Mouse (Mus musculus): ENCODE measurements around the gene Pdzd9. TPM values are rescaled to one million over a fixed set of nuclear protein-coding genes. Genes with fewer than 3 reads are reported as not detected.
A peak's percentile ranks its signal among the peaks of the same experiment; 100 is the strongest.

Gene Pdzd9
- polyA plus RNA-seq, 1 experiment from 2014 or later: 0.60 TPM

- H3K9ac ChIP-seq (ENCODE audit: low read length): peak overlapping the region; percentile 95
- H3K27me3 ChIP-seq (ENCODE audit: control insufficient read depth, insufficient read depth, low read length): no peaks in the 10 kb centered on the region
- peak overlapping the region; percentile 94 for H3K4me3 ChIP-seq (ENCODE audit: low read depth, low read length)
- DNase-seq (ENCODE audit: low spot score) (no peak), ATAC-seq (replicated peaks; ENCODE audit: low FRiP score) (no peak; the same call in 1 of the 2 replicates)
- H3K4me1 ChIP-seq (replicated peaks; ENCODE audit: control insufficient read depth, insufficient read depth, low read length): no peaks in the 10 kb centered on the region; the same call in 1 of the 2 replicates
- H3K27ac ChIP-seq (ENCODE audit: low read depth, low read length): peak overlapping the region; percentile 85; the same call in 1 of the 2 replicates
- no peaks in the 10 kb centered on the region for H3K36me3 ChIP-seq (ENCODE audit: control insufficient read depth, insufficient read depth, low read length)
- H3K9me3 ChIP-seq (ENCODE audit: control insufficient read depth, low read length): no peaks in the 10 kb centered on the region
- H3K4me2 ChIP-seq (ENCODE audit: low read depth, low read length, severe bottlenecking): peak overlapping the region; percentile 70
- WGBS: 11% methylated on average over 9 of the region's 9 CpGs
These were observed 35.8 kb downstream of the Pdzd9 start for GRCm38 (mm10) chr7:120634301-120634700.

GRCm38 (mm10) chr7:120632518-120632917 lies 37.6 kb downstream of the Pdzd9 start:
- Histone ChIP-seq H3K4me1 (replicated peaks; ENCODE audit: control insufficient read depth, insufficient read depth, low read length) (no peaks in the 10 kb centered on the region; the same call in 1 of the 2 replicates), H3K4me2 (ENCODE audit: low read depth, low read length, severe bottlenecking) (no peak overlapping the region), H3K27me3 (ENCODE audit: control insufficient read depth, insufficient read depth, low read length) (no peaks in the 10 kb centered on the region), H3K36me3 (ENCODE audit: control insufficient read depth, insufficient read depth, low read length) (no peaks in the 10 kb centered on the region), H3K4me3 (ENCODE audit: low read depth, low read length) (no peak overlapping the region), H3K27ac (ENCODE audit: low read depth, low read length) (no peak overlapping the region), H3K9me3 (ENCODE audit: control insufficient read depth, low read length) (no peaks in the 10 kb centered on the region), H3K9ac (ENCODE audit: low read length) (no peak overlapping the region)
- no peak for DNase-seq (ENCODE audit: low spot score)
- WGBS: 84% methylated on average over 1 of the region's 1 CpGs
- no peak for ATAC-seq (replicated peaks; ENCODE audit: low FRiP score)

DNA sequence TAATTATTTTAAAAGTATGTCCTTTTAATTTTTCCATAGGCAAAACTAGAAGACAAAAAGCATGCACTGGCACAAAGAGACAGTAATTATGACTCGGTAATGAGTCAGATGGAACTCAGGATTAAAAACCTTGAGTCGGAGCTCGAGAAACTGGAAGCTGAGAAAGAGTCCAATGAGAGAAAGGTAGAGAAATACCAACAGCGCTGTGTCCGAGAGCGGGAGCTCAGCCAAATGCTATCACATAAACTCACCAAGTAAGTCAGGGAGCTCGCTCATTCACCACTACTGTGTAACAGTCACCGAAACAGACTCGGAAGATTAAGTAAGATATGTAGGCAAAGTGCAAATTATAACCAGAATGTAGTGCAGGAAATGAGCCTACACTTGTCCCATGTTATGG lies 49.3 kb downstream of the Pdzd9 start:
- Histone ChIP-seq H3K4me2 (ENCODE audit: low read depth, low read length, severe bottlenecking) (no peak overlapping the region), H3K9ac (ENCODE audit: low read length) (no peak overlapping the region), H3K27me3 (ENCODE audit: control insufficient read depth, insufficient read depth, low read length) (no peaks in the 10 kb centered on the region), H3K36me3 (ENCODE audit: control insufficient read depth, insufficient read depth, low read length) (no peaks in the 10 kb centered on the region), H3K9me3 (ENCODE audit: control insufficient read depth, low read length) (no peaks in the 10 kb centered on the region), H3K27ac (ENCODE audit: low read depth, low read length) (no peak overlapping the region), H3K4me1 (replicated peaks; ENCODE audit: control insufficient read depth, insufficient read depth, low read length) (no peaks in the 10 kb centered on the region), H3K4me3 (ENCODE audit: low read depth, low read length) (no peak overlapping the region)
- no peak for DNase-seq (ENCODE audit: low spot score)
- ATAC-seq (replicated peaks; ENCODE audit: low FRiP score): no peak
- 92% methylated on average over 9 of the region's 9 CpGs for WGBS

DNA sequence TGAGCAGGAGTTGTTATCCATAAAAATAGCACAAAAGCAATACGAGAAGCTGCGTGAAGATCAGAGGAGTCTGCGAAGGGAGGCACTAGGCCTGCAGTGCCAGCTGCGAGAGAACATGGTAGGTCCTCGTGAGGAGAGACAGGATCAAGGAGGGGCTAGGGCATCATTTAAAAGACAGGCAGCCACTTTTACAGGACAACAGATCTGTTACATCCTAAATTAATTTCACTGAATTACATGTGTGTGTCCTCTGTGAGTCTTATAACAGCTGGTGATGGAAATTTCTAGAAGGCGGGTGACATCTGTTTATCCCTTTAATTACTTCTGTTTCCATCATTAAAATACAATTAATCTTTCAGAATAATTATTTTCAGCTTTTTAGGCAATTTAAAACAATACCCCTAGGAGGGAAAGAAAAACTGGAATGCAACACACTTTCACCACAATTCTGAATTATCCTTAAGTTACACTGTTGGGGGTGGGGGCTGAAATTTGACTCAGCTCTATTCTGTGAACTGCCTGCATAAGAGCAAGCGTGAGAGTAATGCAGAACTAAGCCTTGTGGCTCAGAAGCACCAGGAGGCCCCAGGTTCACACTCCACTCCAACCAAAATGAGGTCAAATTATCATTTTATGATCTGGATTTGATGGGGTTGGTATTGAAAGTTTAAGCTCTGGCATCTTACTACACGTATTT lies 49.9 kb downstream of the Pdzd9 start:
- H3K4me2 ChIP-seq (ENCODE audit: low read depth, low read length, severe bottlenecking): no peak overlapping the region
- 80% methylated on average over 8 of the region's 8 CpGs for WGBS
- H3K27me3 ChIP-seq (ENCODE audit: control insufficient read depth, insufficient read depth, low read length): no peaks in the 10 kb centered on the region
- no peak overlapping the region for H3K9ac ChIP-seq (ENCODE audit: low read length)
- DNase-seq (ENCODE audit: low spot score) (no peak), ATAC-seq (replicated peaks; ENCODE audit: low FRiP score) (no peak)
- no peak overlapping the region for H3K4me3 ChIP-seq (ENCODE audit: low read depth, low read length)
- H3K36me3 ChIP-seq (ENCODE audit: control insufficient read depth, insufficient read depth, low read length): no peaks in the 10 kb centered on the region
- no peaks in the 10 kb centered on the region for H3K9me3 ChIP-seq (ENCODE audit: control insufficient read depth, low read length)
- no peaks in the 10 kb centered on the region for H3K4me1 ChIP-seq (replicated peaks; ENCODE audit: control insufficient read depth, insufficient read depth, low read length)
- H3K27ac ChIP-seq (ENCODE audit: low read depth, low read length): no peak overlapping the region

Other genes starting within 250 kb of the Pdzd9 start
- gene Uqcrc2, start 35.2 kb downstream of the Pdzd9 start, polyA plus RNA-seq (2014; fragmentation: Nextera tagmentation; extraction: Ambion mirVana): 182 and 203 TPM in 2 replicates
- 14.1 and 16.6 TPM in 2 replicates for gene Mosmo, start 7.3 kb upstream of the Pdzd9 start, polyA plus RNA-seq (2014; fragmentation: Nextera tagmentation; extraction: Ambion mirVana)
- gene Vwa3a, start 69.0 kb upstream of the Pdzd9 start, polyA plus RNA-seq (2014; fragmentation: Nextera tagmentation; extraction: Ambion mirVana): 0.11 and 0.19 TPM in 2 replicates
- gene Gm5737, start 142.0 kb upstream of the Pdzd9 start, polyA plus RNA-seq (2014; fragmentation: Nextera tagmentation; extraction: Ambion mirVana): not detected in 2 replicates
- 10.0 and 12.7 TPM in 2 replicates for gene Eef2k, start 172.5 kb upstream of the Pdzd9 start, polyA plus RNA-seq (2014; fragmentation: Nextera tagmentation; extraction: Ambion mirVana)
- 27.1 and 29.1 TPM in 2 replicates for gene Polr3e, start 247.4 kb upstream of the Pdzd9 start, polyA plus RNA-seq (2014; fragmentation: Nextera tagmentation; extraction: Ambion mirVana)

All from forebrain, embryonic 11.5 days (tissue).